Mouse (Mus musculus) erythroblast, embryonic 14.5 days (primary cell): ENCODE measurements around the gene Gm20075.

Source experiments
- GATA1 ChIP-seq: IDR thresholded peaks from 2 replicates; pipeline ENCODE4 v1.6.1; 2012; ENCODE audit warnings: low read length, inconsistent platforms, mixed read lengths
- TAL1 ChIP-seq: IDR thresholded peaks from 3 replicates; pipeline ENCODE4 v1.6.1; 2012; ENCODE audit warnings: low read length, inconsistent platforms, mixed read lengths

DNA sequence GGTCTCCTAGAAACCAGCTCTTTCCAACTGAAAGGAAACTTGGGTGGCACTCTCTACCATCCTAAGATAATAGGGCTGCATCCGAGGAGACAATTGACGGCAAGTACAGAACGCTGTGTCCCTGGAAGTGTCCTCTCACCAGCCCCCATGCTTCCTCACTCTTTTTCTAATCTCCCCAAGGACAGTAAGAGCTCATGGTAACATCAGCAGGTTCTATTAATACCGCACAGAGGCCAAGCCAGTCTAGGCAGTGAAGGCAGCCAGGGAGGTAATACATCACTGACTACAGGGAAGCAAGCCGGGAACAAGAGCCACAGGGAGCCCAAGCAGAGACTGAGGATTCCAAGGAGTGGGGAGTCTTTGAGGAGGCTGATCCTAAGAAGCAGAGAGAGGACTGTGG lies 43.8 kb upstream of the Gm20075 start:
- TF ChIP-seq TAL1 (no peak), GATA1 (no peak)
